In the genomic region with DNA sequence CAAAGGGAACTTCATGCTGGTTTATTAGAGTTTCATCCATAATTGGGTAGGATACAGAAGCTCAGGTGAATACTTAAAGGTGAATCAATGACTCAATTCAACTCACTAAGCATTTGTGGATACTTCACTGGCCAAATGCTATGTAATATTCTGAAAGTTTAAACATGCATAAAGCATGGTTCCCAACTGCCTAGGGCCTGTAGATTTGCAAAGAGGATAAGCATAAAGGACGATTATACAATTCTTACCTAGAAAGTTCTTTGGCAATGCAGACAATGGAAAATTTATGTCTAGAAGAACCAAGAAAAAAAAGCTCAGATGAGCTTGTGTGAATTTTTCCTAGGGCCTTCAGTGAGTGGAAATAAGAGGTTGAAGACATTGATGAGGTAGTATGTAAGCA, we compare ENCODE assay signal across 12 mouse cellular contexts.
"Had no signal": no experiment of that assay in that cellular context is flagged by ENCODE, and none has a peak within 500 bp of the region (broad histone marks: within the 10 kb centered on the region; RNA-seq: fewer than 3 reads in every experiment).

No protein-coding gene starts in this region.

- DNase-seq: retina, postnatal 1 day; right cerebral cortex, adult 18-20 months; right cerebral cortex, postnatal 14 days; right cerebral cortex, postnatal 25 days; right cerebral cortex, postnatal 4 days; spleen, adult 18-20 months; thymus, adult 18-20 months; thymus, adult 2 months; thymus, postnatal 14 days; thymus, postnatal 25 days; thymus, postnatal 36 days; thymus, postnatal 4 days had no signal
